Mouse (Mus musculus) midbrain, embryonic 12.5 days (tissue): ENCODE results near the gene Wdr60. TPM values are rescaled to one million over a fixed set of nuclear protein-coding genes. Genes with fewer than 3 reads are reported as not detected.

Source experiments
- ATAC-seq: fragments of 200-750 bp; cut with Nextera tagmentation; 2 replicates; pipeline ENCODE4 v1.8.0; 2017; ENCODE audit warnings: low read depth, moderate TSS enrichment, moderate library complexity; ENCODE audit not compliant: low FRiP score
- H3K27ac ChIP-seq: fragments of 300-500 bp; sonication (generic); replicated peaks from 2 replicates; pipeline ENCODE4 v1.5.1; 2016; ENCODE audit warnings: mild to moderate bottlenecking
- H3K27me3 ChIP-seq: fragments of 300-500 bp; sonication (generic); 2 replicates; pipeline ENCODE4 v1.6.1; 2016; ENCODE audit warnings: mild to moderate bottlenecking
- H3K36me3 ChIP-seq: fragments of 300-500 bp; sonication (generic); 2 replicates; pipeline ENCODE4 v1.6.1; 2016
- H3K4me1 ChIP-seq: fragments of 300-500 bp; sonication (generic); 2 replicates; pipeline ENCODE4 v1.6.1; 2016
- H3K4me2 ChIP-seq: fragments of 300-500 bp; sonication (generic); replicated peaks from 2 replicates; pipeline ENCODE4 v1.6.1; 2016; ENCODE audit warnings: mild to moderate bottlenecking, moderate library complexity
- H3K4me3 ChIP-seq: fragments of 300-500 bp; sonication (generic); 2 replicates; pipeline ENCODE4 v1.5.1; 2016; ENCODE audit warnings: mild to moderate bottlenecking
- H3K9ac ChIP-seq: fragments of 300-500 bp; sonication (generic); replicated peaks from 2 replicates; pipeline ENCODE4 v1.6.1; 2016; ENCODE audit warnings: mild to moderate bottlenecking, moderate library complexity
- H3K9me3 ChIP-seq: fragments of 300-500 bp; sonication (generic); 2 replicates; pipeline ENCODE4 v1.6.1; 2016; ENCODE audit warnings: mild to moderate bottlenecking
- WGBS: fragments of 180-500 bp; shearing (Covaris S2); methylation state at CpG from one replicate; pipeline ENCODE4 v1.1.7; 2016; 5-methylcytosine and 5-hydroxymethylcytosine counted together
- polyA plus RNA-seq: library from polyadenylated mRNA; unstranded; fragments of >200 nt; fragmentation: Nextera tagmentation; extraction: Ambion mirVana; gene quantifications from 2 replicates; pipeline ENCODE4 v1.2.1, GENCODE M21; 2016

Wdr60 gene
- polyA plus RNA-seq, 1 experiment from 2014 or later: 16.6 TPM

GRCm38 (mm10) chr12:116264756-116265155, 1.9 kb upstream of the Wdr60 start:
- Histone ChIP-seq H3K27me3 (0 out of 2 replicates have a peak, but pooled peaks cover 6% of the 10 kb centered on the region), H3K9ac (no peak overlapping the region), H3K27ac (no peak overlapping the region), H3K4me2 (no peak overlapping the region), H3K4me1 (peaks cover 6% of the 10 kb centered on the region; the same call in 1 of the 2 replicates), H3K4me3 (no peak overlapping the region), H3K9me3 (no peaks in the 10 kb centered on the region), H3K36me3 (no peaks in the 10 kb centered on the region)
- WGBS: 86% methylated on average over 2 of the region's 2 CpGs
- ATAC-seq: no peak

- H3K4me2 ChIP-seq: no peak overlapping the region
- peaks cover 9% of the 10 kb centered on the region; the same call in 1 of the 2 replicates for H3K36me3 ChIP-seq
- ATAC-seq: no peak
- WGBS: 91% methylated on average over 2 of the region's 2 CpGs
- H3K27me3 ChIP-seq: no peaks in the 10 kb centered on the region
- no peak overlapping the region for H3K4me3 ChIP-seq
- H3K9me3 ChIP-seq: no peaks in the 10 kb centered on the region
- H3K4me1 ChIP-seq: peaks cover 6% of the 10 kb centered on the region; the same call in 1 of the 2 replicates
- H3K9ac ChIP-seq: no peak overlapping the region
- no peak overlapping the region for H3K27ac ChIP-seq
Observed at GRCm38 (mm10) chr12:116258321-116258720, 4.5 kb downstream of the Wdr60 start.

- Histone ChIP-seq H3K9ac (no peak overlapping the region), H3K27ac (no peak overlapping the region), H3K4me3 (no peak overlapping the region), H3K4me2 (no peak overlapping the region), H3K36me3 (peaks cover 16% of the 10 kb centered on the region; the same call in 1 of the 2 replicates), H3K9me3 (no peaks in the 10 kb centered on the region), H3K4me1 (no peaks in the 10 kb centered on the region), H3K27me3 (no peaks in the 10 kb centered on the region)
- 94% methylated on average over 11 of the region's 11 CpGs for WGBS
- ATAC-seq: no peak
Observed at GRCm38 (mm10) chr12:116255636-116256035, 7.2 kb downstream of the Wdr60 start.

GRCm38 (mm10) chr12:116254652-116255051, 8.2 kb downstream of the Wdr60 start:
- Histone ChIP-seq H3K4me1 (no peaks in the 10 kb centered on the region), H3K9me3 (no peaks in the 10 kb centered on the region), H3K36me3 (peaks cover 16% of the 10 kb centered on the region; the same call in 1 of the 2 replicates), H3K27ac (no peak overlapping the region), H3K9ac (no peak overlapping the region), H3K27me3 (no peaks in the 10 kb centered on the region), H3K4me2 (no peak overlapping the region), H3K4me3 (no peak overlapping the region)
- ATAC-seq: no peak
- WGBS: 85% methylated on average over 8 of the region's 8 CpGs

GRCm38 (mm10) chr12:116244601-116245000, 18.2 kb downstream of the Wdr60 start:
- Histone ChIP-seq H3K9me3 (no peaks in the 10 kb centered on the region), H3K36me3 (peaks cover 34% of the 10 kb centered on the region), H3K27me3 (no peaks in the 10 kb centered on the region), H3K27ac (no peak overlapping the region), H3K4me1 (no peaks in the 10 kb centered on the region), H3K4me2 (no peak overlapping the region), H3K9ac (no peak overlapping the region), H3K4me3 (no peak overlapping the region)
- WGBS: 88% methylated on average over 1 of the region's 1 CpGs
- ATAC-seq: no peak

GRCm38 (mm10) chr12:116238803-116239202, 24.0 kb downstream of the Wdr60 start:
- no peaks in the 10 kb centered on the region for H3K9me3 ChIP-seq
- WGBS: 81% methylated on average over 3 of the region's 3 CpGs
- no peak overlapping the region for H3K9ac ChIP-seq
- no peak for ATAC-seq
- H3K4me1 ChIP-seq: no peaks in the 10 kb centered on the region
- H3K4me3 ChIP-seq: no peak overlapping the region
- 0 out of 2 replicates have a peak, but pooled peaks cover 10% of the 10 kb centered on the region for H3K36me3 ChIP-seq
- H3K4me2 ChIP-seq: no peak overlapping the region
- no peak overlapping the region for H3K27ac ChIP-seq
- no peaks in the 10 kb centered on the region for H3K27me3 ChIP-seq

GRCm38 (mm10) chr12:116238370-116238769, 24.5 kb downstream of the Wdr60 start:
- ATAC-seq: no peak

GRCm38 (mm10) chr12:116236658-116237057, 26.2 kb downstream of the Wdr60 start:
- no peak for ATAC-seq
- Histone ChIP-seq H3K9me3 (no peaks in the 10 kb centered on the region), H3K4me2 (no peak overlapping the region), H3K9ac (no peak overlapping the region), H3K4me1 (no peaks in the 10 kb centered on the region), H3K36me3 (0 out of 2 replicates have a peak, but pooled peaks cover 5% of the 10 kb centered on the region), H3K27me3 (no peaks in the 10 kb centered on the region), H3K4me3 (no peak overlapping the region), H3K27ac (no peak overlapping the region)
- 88% methylated on average over 3 of the region's 3 CpGs for WGBS

More at GRCm38 (mm10) chr12:116238370-116238769, 24.5 kb downstream of the Wdr60 start:
- Histone ChIP-seq H3K4me2 (no peak overlapping the region), H3K9ac (no peak overlapping the region), H3K4me3 (no peak overlapping the region), H3K4me1 (no peaks in the 10 kb centered on the region), H3K27me3 (no peaks in the 10 kb centered on the region), H3K36me3 (0 out of 2 replicates have a peak, but pooled peaks cover 10% of the 10 kb centered on the region), H3K27ac (no peak overlapping the region), H3K9me3 (no peaks in the 10 kb centered on the region)

GRCm38 (mm10) chr12:116235356-116235755, 27.5 kb downstream of the Wdr60 start:
- Histone ChIP-seq H3K27me3 (no peaks in the 10 kb centered on the region), H3K4me3 (no peak overlapping the region), H3K36me3 (no peaks in the 10 kb centered on the region), H3K9ac (no peak overlapping the region), H3K27ac (no peak overlapping the region), H3K9me3 (no peaks in the 10 kb centered on the region), H3K4me1 (no peaks in the 10 kb centered on the region), H3K4me2 (no peak overlapping the region)
- no peak for ATAC-seq
- 89% methylated on average over 4 of the region's 4 CpGs for WGBS

- Histone ChIP-seq H3K36me3 (peaks cover 8% of the 10 kb centered on the region; the same call in 1 of the 2 replicates), H3K4me2 (no peak overlapping the region), H3K27ac (no peak overlapping the region), H3K9ac (no peak overlapping the region), H3K27me3 (no peaks in the 10 kb centered on the region), H3K4me1 (no peaks in the 10 kb centered on the region), H3K9me3 (no peaks in the 10 kb centered on the region), H3K4me3 (no peak overlapping the region)
- ATAC-seq: no peak
- WGBS: 87% methylated on average over 1 of the region's 1 CpGs
Observed at GRCm38 (mm10) chr12:116232061-116232460, 30.8 kb downstream of the Wdr60 start.

GRCm38 (mm10) chr12:116231612-116232011, 31.2 kb downstream of the Wdr60 start:
- no peak for ATAC-seq
- H3K36me3 ChIP-seq: peaks cover 8% of the 10 kb centered on the region; the same call in 1 of the 2 replicates
- H3K4me2 ChIP-seq: no peak overlapping the region
- H3K9me3 ChIP-seq: no peaks in the 10 kb centered on the region
- H3K27me3 ChIP-seq: no peaks in the 10 kb centered on the region
- WGBS: 83% methylated on average over 12 of the region's 12 CpGs
- H3K4me3 ChIP-seq: no peak overlapping the region
- no peaks in the 10 kb centered on the region for H3K4me1 ChIP-seq
- no peak overlapping the region for H3K9ac ChIP-seq
- no peak overlapping the region for H3K27ac ChIP-seq

GRCm38 (mm10) chr12:116229451-116229850, 33.4 kb downstream of the Wdr60 start:
- H3K27me3 ChIP-seq: no peaks in the 10 kb centered on the region
- H3K27ac ChIP-seq: no peak overlapping the region
- no peak overlapping the region for H3K4me2 ChIP-seq
- no peak for ATAC-seq
- no peak overlapping the region for H3K9ac ChIP-seq
- WGBS: 77% methylated on average over 3 of the region's 3 CpGs
- H3K4me1 ChIP-seq: no peaks in the 10 kb centered on the region
- H3K9me3 ChIP-seq: no peaks in the 10 kb centered on the region
- H3K36me3 ChIP-seq: peaks cover 18% of the 10 kb centered on the region
- no peak overlapping the region for H3K4me3 ChIP-seq
